Mouse (Mus musculus): ENCODE measurements at regions not wholly inside any gene's neighbourhood (a gene's known extent, or its start where the extent isn't known, plus 50 kb on each side); places are given as distances from the start of the nearest gene placed in this dataset.

DNA sequence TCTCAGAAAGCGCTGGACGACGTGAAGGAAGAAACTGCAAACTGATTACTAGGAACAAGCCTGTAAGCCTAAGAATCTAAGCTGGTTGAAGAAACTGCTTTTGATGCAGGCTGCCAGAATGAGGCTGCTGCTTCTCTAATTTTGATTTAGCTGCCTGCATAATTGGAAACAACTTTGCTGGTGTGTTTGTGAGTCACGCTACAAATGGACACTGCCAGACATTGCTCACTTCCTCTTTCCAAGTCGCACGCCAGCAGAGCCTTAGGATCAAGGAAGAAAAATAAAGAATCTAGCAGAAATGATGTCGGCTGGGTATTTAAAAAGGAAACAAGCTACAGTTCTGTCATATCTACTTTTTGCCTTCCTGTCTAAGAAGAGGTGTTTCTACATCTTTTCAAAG is 81.0 kb downstream of the A730046J19Rik start:
- peak; percentile 1 to 6 for DNase-seq (ENCODE audit: low spot score in 2 of 2)

GRCm38 (mm10) chrX:144265934-144266333 is 51.7 kb upstream of the Alg13 start:
- no peak for DNase-seq (ENCODE audit: low spot score in 2 of 2)
